Mouse (Mus musculus) hindbrain, postnatal 0 days (tissue): Measurements from ENCODE around the gene Psmd2. TPM values are rescaled to one million over a fixed set of nuclear protein-coding genes. Genes with fewer than 3 reads are reported as not detected.

Experiments used
- ATAC-seq: fragments of 200-750 bp; cut with Nextera tagmentation; 2 replicates; pipeline ENCODE4 v1.8.0; 2017; ENCODE audit warnings: mild to moderate bottlenecking, moderate TSS enrichment, moderate library complexity
- DNase-seq: peaks from one replicate; pipeline ENCODE4 v3.0.0-alpha.2; 2015; ENCODE audit warnings: low spot score
- H3K27ac ChIP-seq: fragments of 300-500 bp; sonication (generic); 2 replicates; pipeline ENCODE4 v1.5.1; 2014; ENCODE audit warnings: mild to moderate bottlenecking
- H3K27me3 ChIP-seq: fragments of 300-500 bp; sonication (generic); 2 replicates; pipeline ENCODE4 v1.6.1; 2014; ENCODE audit warnings: low read length, mixed read lengths; ENCODE audit not compliant: insufficient read depth
- H3K36me3 ChIP-seq: fragments of 300-500 bp; sonication (generic); 2 replicates; pipeline ENCODE4 v1.6.1; 2014; ENCODE audit warnings: low read length, mixed read lengths; ENCODE audit not compliant: insufficient read depth
- H3K4me1 ChIP-seq: fragments of 300-500 bp; sonication (generic); 2 replicates; pipeline ENCODE4 v1.6.1; 2014; ENCODE audit warnings: antibody characterized with exemption, low read length, mixed read lengths; ENCODE audit not compliant: insufficient read depth
- H3K4me2 ChIP-seq: fragments of 300-500 bp; sonication (generic); 2 replicates; pipeline ENCODE4 v1.6.1; 2014; ENCODE audit warnings: low read depth, mild to moderate bottlenecking, low read length, moderate library complexity, mixed read lengths
- H3K4me3 ChIP-seq: fragments of 300-500 bp; sonication (generic); 2 replicates; pipeline ENCODE4 v1.5.1; 2014; ENCODE audit warnings: low read length
- H3K9ac ChIP-seq: fragments of 300-500 bp; sonication (generic); replicated peaks from 2 replicates; pipeline ENCODE4 v1.6.1; 2014; ENCODE audit warnings: mild to moderate bottlenecking, low read length, moderate library complexity, mixed read lengths
- H3K9me3 ChIP-seq: fragments of 300-500 bp; sonication (generic); 2 replicates; pipeline ENCODE4 v1.6.1; 2016; ENCODE audit warnings: low read length, mixed read lengths
- CTCF ChIP-seq: IDR thresholded peaks from 2 replicates; pipeline ENCODE4 v1.5.1; 2016; ENCODE audit warnings: antibody characterized with exemption, control low read depth, low read depth
- WGBS: fragments of 180-500 bp; shearing (Covaris S2); extraction: QIAGEN DNeasy Blood & Tissue Kit; methylation state at CpG from one replicate; pipeline ENCODE4 v1.1.7; 2014; 5-methylcytosine and 5-hydroxymethylcytosine counted together
- polyA plus RNA-seq: library from polyadenylated mRNA; unstranded; fragments of >200 nt; fragmentation: Nextera tagmentation; extraction: Ambion mirVana; gene quantifications from 2 replicates; pipeline ENCODE4 v1.2.1, GENCODE M21; 2015
- total RNA-seq: library from RNA; depleted of rRNA; stranded (reverse); fragments of >200 nt; gene quantifications from 2 replicates; pipeline ENCODE4 v1.2.3, GENCODE M21; 2014

Psmd2 gene
- total and polyA plus RNA-seq, 2 experiments from 2014 or later, result 196 to 308 TPM

DNA sequence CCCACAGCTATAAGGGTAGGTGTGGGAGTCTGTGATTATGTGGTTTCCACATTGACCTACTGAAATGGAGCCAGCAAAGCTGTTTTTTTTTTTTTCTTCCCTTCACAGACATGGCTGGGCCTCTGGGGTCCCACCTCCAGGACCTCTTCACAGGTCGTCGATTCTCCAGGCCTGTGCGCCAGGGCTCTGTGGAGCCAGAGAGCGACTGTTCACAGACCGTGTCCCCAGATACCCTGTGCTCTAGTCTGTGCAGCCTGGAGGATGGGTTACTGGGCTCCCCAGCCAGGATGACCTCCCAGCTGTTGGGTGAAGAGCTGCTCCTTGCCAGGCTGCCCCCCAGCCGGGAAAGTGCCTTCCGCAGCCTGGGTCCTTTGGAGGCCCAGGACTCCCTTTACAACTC lies 49.9 kb downstream of the Psmd2 start:
- Histone ChIP-seq H3K27ac (peak overlapping the region; percentile 64; the same call in 1 of the 2 replicates), H3K4me1 (peaks cover 14% of the 10 kb centered on the region; the same call in 1 of the 2 replicates), H3K9ac (peak overlapping the region; percentile 18), H3K9me3 (no peaks in the 10 kb centered on the region), H3K36me3 (peaks cover 22% of the 10 kb centered on the region; the same call in 1 of the 2 replicates), H3K4me2 (no peak overlapping the region), H3K27me3 (no peaks in the 10 kb centered on the region), H3K4me3 (no peak overlapping the region)
- DNase-seq (no peak), ATAC-seq (no peak)
- no peak for TF ChIP-seq CTCF
- WGBS, result 37% methylated on average over 7 of the region's 7 CpGs

DNA sequence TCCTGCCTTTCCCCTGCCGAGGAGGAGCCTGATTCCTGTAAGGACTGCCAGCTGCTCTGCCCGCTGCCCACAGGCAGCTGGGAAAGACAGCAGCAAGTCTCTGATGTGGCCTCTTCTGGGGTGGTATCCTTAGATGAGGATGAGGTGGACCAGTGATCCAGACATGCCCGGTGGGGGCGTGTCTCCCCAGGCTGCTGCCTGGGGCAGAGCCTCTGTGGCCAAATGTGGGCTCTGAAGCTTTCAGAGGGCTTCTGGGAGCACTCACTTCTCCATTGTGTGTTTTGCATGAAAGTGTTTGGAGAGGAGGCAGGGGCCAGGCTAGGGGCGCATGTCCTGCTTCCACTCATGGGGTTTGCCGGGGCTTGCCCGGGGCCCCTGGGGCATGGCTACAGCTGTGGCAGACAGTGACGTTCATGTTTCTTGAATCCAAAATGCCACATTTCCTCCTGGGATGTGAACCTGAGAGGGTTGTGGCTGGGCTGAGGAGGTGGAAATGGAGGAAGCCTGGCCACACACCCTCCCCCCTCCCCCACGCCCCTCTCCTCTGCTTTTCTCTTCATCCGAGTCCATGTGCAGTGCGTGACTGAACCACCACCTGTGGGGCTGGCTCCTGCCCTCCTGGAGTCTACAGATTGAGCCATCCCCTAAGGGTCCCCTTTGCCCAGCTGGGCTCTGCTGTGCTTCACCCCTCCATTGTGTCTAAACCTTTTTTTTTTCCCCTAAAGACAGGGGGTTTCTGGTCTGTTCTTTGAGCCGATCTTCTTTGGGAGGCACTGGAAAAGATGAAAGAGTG lies 50.5 kb downstream of the Psmd2 start:
- DNase-seq, result peak; percentile 7
- no peak for TF ChIP-seq CTCF
- H3K27ac ChIP-seq, result peak overlapping the region; percentile 64; the same call in 1 of the 2 replicates
- H3K36me3 ChIP-seq, result peaks cover 22% of the 10 kb centered on the region; the same call in 1 of the 2 replicates
- H3K4me2 ChIP-seq, result no peak overlapping the region
- H3K4me3 ChIP-seq, result no peak overlapping the region
- H3K9me3 ChIP-seq, result no peaks in the 10 kb centered on the region
- peak; percentile 18 for ATAC-seq
- peak overlapping the region; percentile 18 for H3K9ac ChIP-seq
- peaks cover 14% of the 10 kb centered on the region; the same call in 1 of the 2 replicates for H3K4me1 ChIP-seq
- WGBS, result 17% methylated on average over 12 of the region's 12 CpGs
- no peaks in the 10 kb centered on the region for H3K27me3 ChIP-seq

DNA sequence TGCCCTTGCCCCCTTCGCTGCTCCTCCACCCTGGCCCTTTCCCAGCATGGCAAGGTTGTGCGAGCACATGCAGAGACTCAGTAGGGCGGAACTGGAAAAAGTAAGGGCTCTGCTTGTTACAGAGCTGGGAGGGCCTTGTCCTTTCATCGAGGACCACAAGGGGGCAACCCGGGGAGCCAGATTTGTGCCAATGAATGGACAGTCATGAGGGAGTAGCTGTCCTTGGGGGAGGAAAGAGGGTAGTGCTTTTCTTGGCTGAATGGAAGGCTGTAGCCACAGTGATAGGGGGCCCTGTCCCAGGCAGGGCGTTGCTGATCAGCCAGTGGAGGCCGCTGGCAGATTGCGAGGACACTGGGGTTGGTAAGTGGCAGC lies 51.1 kb downstream of the Psmd2 start:
- WGBS, result 6% methylated on average over 8 of the region's 8 CpGs
- Histone ChIP-seq H3K4me3 (no peak overlapping the region), H3K36me3 (peaks cover 25% of the 10 kb centered on the region; the same call in 1 of the 2 replicates), H3K27me3 (no peaks in the 10 kb centered on the region), H3K9me3 (no peaks in the 10 kb centered on the region), H3K9ac (peak overlapping the region; percentile 18), H3K27ac (peak overlapping the region; percentile 64; the same call in 1 of the 2 replicates), H3K4me1 (peaks cover 14% of the 10 kb centered on the region; the same call in 1 of the 2 replicates), H3K4me2 (no peak overlapping the region)
- ATAC-seq (peak; percentile 80), DNase-seq (peak; percentile 85)
- peak; percentile 85 for TF ChIP-seq CTCF

DNA sequence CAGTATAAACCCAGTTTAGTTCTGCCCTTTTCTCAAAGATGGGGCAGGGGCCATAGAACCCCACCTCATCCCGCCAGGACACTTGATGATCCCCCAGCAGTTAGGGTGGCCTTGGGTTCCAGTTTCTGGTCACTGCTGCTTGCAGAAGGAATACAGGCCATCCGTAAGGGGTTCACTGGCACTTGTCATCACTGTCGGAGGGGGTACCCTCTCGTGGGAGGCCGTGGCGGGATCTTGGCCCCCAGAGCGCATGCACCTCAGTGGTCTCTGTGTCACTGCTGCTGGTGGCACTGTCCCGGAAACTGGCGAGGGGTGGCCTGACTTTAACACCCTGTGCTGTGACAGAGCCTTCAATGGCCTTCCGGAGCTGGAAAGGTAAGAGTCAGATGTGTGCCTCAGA lies 51.6 kb downstream of the Psmd2 start:
- Histone ChIP-seq H3K4me1 (peaks cover 14% of the 10 kb centered on the region; the same call in 1 of the 2 replicates), H3K4me2 (no peak overlapping the region), H3K36me3 (peaks cover 25% of the 10 kb centered on the region; the same call in 1 of the 2 replicates), H3K9me3 (no peaks in the 10 kb centered on the region), H3K4me3 (no peak overlapping the region), H3K27me3 (no peaks in the 10 kb centered on the region), H3K9ac (no peak overlapping the region), H3K27ac (0 out of 2 replicates have a peak overlapping the region, but pooled peaks have one; percentile 64)
- WGBS, result 88% methylated on average over 10 of the region's 10 CpGs
- TF ChIP-seq CTCF, result no peak
- no peak for DNase-seq
- no peak for ATAC-seq

DNA sequence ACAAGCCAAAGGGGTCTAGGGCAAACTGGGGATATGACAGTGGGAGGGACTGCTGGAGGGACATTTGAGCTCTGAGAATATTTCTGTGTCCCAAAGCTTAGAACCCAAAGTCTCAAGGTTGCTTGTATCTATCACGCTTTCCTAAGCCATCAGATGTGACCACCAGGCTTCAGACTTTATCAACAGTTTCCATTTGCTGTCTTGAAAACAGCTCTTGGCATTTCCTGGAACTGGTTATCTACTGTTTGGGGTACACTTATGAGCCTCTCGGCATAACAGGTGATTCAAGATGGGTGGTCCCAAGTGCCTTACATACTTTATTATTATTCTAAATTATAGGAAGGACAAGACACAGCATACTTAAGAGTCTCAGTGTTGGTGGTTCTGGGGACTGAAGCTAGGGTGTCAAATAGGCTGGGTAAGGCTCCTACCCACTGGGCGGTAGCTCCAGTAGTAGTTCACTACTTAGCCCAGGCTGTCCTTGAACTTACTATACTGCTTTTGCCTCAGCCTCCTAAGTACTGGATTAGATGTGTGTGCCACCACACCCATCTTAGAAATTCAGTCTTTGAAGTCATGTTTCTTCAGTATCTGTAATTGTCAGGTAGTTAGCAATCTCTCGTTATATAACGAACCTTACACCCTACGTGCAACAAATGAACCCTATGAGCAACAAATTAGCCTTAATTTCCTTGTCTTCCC lies 52.4 kb downstream of the Psmd2 start:
- ATAC-seq (no peak), DNase-seq (no peak)
- TF ChIP-seq CTCF, result no peak
- Histone ChIP-seq H3K27ac (no peak overlapping the region), H3K36me3 (peaks cover 25% of the 10 kb centered on the region; the same call in 1 of the 2 replicates), H3K4me2 (no peak overlapping the region), H3K4me3 (no peak overlapping the region), H3K9ac (no peak overlapping the region), H3K9me3 (no peaks in the 10 kb centered on the region), H3K4me1 (peaks cover 14% of the 10 kb centered on the region; the same call in 1 of the 2 replicates), H3K27me3 (no peaks in the 10 kb centered on the region)
- 94% methylated on average over 6 of the region's 6 CpGs for WGBS

DNA sequence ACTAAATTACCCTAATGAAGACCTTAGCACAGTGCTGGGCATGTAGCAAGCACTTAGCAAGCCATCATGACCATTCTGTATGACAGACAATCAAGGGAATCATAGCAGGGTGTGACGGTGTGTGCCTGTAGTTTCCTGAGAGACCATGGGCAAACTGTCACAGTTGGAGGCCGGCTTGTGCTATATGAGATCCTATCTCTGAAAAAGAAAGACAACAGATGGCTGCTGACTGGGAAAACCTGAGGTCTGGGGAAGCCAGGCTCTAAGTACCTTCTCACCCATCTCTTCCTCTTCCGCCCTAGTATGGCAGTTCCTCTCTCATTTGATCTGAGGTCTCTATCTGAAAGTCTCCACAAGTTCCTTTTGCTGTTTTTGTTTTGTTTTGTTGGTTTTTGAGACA lies 54.3 kb downstream of the Psmd2 start:
- peaks cover 14% of the 10 kb centered on the region; the same call in 1 of the 2 replicates for H3K4me1 ChIP-seq
- no peaks in the 10 kb centered on the region for H3K9me3 ChIP-seq
- no peak overlapping the region for H3K9ac ChIP-seq
- H3K36me3 ChIP-seq, result peaks cover 18% of the 10 kb centered on the region; the same call in 1 of the 2 replicates
- DNase-seq (no peak), ATAC-seq (no peak)
- no peak overlapping the region for H3K4me3 ChIP-seq
- H3K4me2 ChIP-seq, result no peak overlapping the region
- no peak overlapping the region for H3K27ac ChIP-seq
- 60% methylated on average over 3 of the region's 3 CpGs for WGBS
- TF ChIP-seq CTCF, result no peak
- no peaks in the 10 kb centered on the region for H3K27me3 ChIP-seq
